Mouse (Mus musculus) activated CD4-positive, CD25-positive, alpha-beta regulatory T cell, adult 4 months (primary cell): Measurements from ENCODE around the gene Olfr191. TPM values are rescaled to one million over a fixed set of nuclear protein-coding genes. Genes with fewer than 3 reads are reported as not detected.
"Not testable (repeated sequence)": the region's sequence is repeated elsewhere in the genome, so short reads cannot be mapped to it uniquely, and the experiment has no call there.

ENCODE experiments used
- ATAC-seq: one replicate; pipeline ENCODE4 v1.8.0; 2017
- polyA plus RNA-seq, 2 experiments: library from polyadenylated mRNA; unstranded; fragments of 100-300 nt; shearing (Covaris generic); gene quantifications; one replicate each; pipeline ENCODE4 v1.2.1; 2017

The Olfr191 gene
- polyA plus RNA-seq: not detected

DNA sequence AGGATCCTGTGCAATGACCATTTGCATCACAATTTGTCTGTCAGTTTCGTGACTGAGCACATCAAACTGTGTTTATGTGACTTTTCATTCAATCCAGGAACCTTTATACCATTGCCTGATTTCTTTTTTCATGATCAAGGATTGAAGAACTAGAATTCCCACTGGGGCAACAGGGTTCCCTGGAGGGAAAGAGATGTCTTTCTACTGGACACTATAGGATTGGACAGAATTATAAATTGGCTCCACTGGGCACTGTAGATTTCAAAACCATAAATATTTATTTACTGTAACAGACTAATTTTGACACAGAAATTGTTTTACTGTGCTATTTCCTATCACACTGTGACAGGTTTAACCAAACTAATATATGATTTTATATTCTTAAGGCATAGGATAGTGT, at the start of gene Olfr191:
Gene Olfr191, minus strand, starts transcription at position 101 of the 400 bp plus-strand sequence.
- not testable (repeated sequence) for ATAC-seq

DNA sequence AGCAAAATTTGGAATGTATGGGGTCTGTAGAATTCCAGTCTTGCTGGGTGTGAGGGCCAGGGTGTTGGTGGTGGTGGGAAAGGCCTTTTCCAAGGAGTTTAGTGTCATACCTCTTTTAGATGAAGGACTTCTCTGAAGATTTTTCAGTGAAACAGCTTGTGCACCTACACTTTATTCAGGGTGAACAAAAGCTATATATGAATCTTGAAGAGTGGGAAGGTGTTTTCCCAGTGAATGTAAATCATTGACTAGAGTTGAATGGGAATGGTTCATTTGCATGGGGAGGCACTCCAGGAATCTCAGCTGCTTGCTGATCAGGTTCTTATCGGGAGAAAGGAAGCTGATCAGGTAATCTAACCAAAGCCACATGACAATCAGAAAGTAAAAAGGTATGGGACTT, 41.1 kb upstream of the Olfr191 start:
- no peak for ATAC-seq

DNA sequence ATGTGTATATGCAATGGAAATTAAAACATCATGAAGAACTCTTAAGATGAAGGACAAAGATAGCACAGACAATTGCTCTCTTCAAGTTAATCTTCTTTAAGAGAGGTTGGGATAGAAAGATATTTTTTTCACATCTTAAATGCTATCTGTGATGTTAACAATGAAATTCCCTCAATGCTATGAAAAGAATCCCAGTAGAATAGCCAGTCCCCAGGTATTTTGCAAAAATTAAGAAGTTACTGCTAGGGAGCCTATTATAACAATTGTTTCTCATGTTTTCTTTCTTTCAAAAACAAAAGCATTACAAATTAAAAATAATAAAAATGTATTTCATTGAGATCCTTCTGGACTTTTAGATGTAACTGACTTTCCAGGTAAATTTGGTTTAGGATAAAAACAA, 31.3 kb upstream of the Olfr191 start, which contains the start of gene Olfr194:
Gene Olfr194, minus strand, starts transcription at position 101 of the 400 bp plus-strand sequence.
- ATAC-seq: no peak

DNA sequence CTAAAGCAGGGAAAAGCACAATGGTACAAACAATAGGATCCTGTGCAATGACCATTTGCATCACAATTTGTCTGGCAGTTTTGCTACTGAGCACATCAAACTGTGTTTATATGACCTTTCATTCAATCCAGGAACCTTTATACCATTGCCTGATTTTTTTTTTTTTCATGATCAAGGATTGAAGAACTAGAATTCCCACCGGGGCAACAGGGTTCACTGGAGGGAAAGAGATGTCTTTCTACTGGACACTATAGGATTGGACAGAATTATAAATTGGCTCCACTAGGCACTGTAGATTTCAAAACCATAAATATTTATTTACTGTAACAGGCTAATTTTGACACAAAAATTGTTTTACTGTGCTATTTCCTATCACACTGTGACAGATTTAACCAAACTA, 22.2 kb upstream of the Olfr191 start, which contains the start of gene Olfr193:
Gene Olfr193, minus strand, starts transcription at position 101 of the 400 bp plus-strand sequence.
- no peak for ATAC-seq

DNA sequence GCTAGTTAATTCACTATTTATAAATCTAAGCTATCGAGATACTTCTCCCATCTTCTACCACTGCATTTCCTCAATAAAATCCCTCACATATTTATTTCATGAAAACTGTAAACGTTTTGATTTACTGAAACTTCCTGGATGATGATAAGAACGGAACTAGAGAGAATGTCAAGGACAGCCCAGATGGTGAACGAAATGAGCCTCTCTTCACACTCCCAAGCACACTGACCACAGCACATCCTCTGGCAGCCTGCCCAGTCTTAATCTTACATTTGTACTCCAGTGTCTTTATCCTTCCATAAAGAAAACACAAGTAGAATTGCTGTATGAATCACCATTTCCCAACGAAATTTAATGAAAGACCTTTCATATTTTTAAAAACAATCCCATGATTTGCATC, 18.9 kb upstream of the Olfr191 start:
- not testable (repeated sequence) for ATAC-seq

GRCm38 (mm10) chr16:59105312-59105711, 15.7 kb upstream of the Olfr191 start:
- ATAC-seq: no peak

- ATAC-seq: not testable (repeated sequence)
These were observed 8.5 kb downstream of the Olfr191 start for GRCm38 (mm10) chr16:59081113-59081512.

GRCm38 (mm10) chr16:59077905-59078304, 11.7 kb downstream of the Olfr191 start, which contains the start of gene Olfr190:
Gene Olfr190 (minus strand): TSS chr16:59078005.
- ATAC-seq: no peak

GRCm38 (mm10) chr16:59073520-59073919, 16.1 kb downstream of the Olfr191 start:
- no peak for ATAC-seq

- no peak for ATAC-seq
These were observed 17.9 kb downstream of the Olfr191 start for GRCm38 (mm10) chr16:59071755-59072154.

GRCm38 (mm10) chr16:59062411-59062810, 27.2 kb downstream of the Olfr191 start:
- not testable (repeated sequence) for ATAC-seq

GRCm38 (mm10) chr16:59049286-59049685, 40.3 kb downstream of the Olfr191 start:
- ATAC-seq: not testable (repeated sequence)

GRCm38 (mm10) chr16:59048860-59049259, 40.8 kb downstream of the Olfr191 start:
- no peak for ATAC-seq

DNA sequence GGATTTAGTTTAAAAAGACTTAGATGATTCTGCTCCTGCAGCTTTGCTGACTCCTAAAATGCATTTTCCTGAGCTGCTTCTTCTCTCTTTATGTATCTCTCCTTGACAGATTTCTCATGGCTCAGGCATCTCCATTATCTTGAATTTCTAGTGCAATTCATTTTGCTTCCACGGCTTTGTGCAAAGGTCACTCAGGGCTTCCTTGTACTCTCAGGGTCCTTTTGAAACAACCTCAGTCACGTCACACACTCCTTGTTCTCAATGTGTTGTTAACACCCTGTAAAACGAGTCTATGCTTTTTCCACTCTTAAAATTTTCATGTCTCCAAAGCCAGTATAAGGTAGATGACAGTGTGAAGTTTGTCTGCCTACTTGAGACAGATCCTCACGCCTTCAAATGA, 42.0 kb downstream of the Olfr191 start:
- ATAC-seq: no peak

GRCm38 (mm10) chr16:59045835-59046234, 43.8 kb downstream of the Olfr191 start:
- no peak for ATAC-seq

DNA sequence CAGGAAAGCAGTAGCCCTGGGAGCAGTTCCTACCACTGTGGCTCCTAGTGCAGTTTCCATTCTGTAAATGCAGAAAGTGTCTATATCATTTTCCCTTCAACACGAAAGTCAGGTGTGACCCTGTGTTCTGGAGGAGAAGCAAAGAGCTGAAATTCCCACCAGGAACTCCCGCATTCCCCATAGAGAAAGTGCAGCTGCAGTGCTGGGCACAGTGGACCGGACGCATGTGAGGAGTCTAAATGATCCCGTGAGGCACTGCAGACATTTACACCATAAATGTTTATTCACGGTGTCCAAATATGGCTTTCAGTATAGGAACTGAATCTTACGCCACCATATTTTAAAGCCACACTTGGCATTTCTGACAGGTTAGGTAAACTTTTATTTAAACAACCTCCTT, 49.9 kb downstream of the Olfr191 start, which contains the start of gene Olfr187:
Gene Olfr187, minus strand, starts transcription at position 58 of the 400 bp plus-strand sequence.
- ATAC-seq: no peak

Other genes with a start within 250 kb of the Olfr191 start
- not detected for gene Olfr177, start 215.1 kb downstream of the Olfr191 start, polyA plus RNA-seq
- not detected for gene Olfr178, start 197.8 kb downstream of the Olfr191 start, polyA plus RNA-seq
- not detected for gene Olfr181, start 161.1 kb downstream of the Olfr191 start, polyA plus RNA-seq
- gene Olfr180, start 160.4 kb downstream of the Olfr191 start, polyA plus RNA-seq: not detected
- under 1 TPM in 1 of 2 experiments, not detected in 1; 0.17 TPM for gene Olfr183, start 94.5 kb downstream of the Olfr191 start, polyA plus RNA-seq
- gene Olfr186, start 59.5 kb downstream of the Olfr191 start, polyA plus RNA-seq: under 1 TPM in 1 of 2 experiments, not detected in 1; 0.40 TPM
- not detected for gene Olfr187, start 50.1 kb downstream of the Olfr191 start, polyA plus RNA-seq
- not detected for gene Olfr190, start 11.8 kb downstream of the Olfr191 start, polyA plus RNA-seq
- not detected for gene Olfr193, start 22.1 kb upstream of the Olfr191 start, polyA plus RNA-seq
- not detected for gene Olfr194, start 31.2 kb upstream of the Olfr191 start, polyA plus RNA-seq
- not detected for gene Olfr195, start 57.2 kb upstream of the Olfr191 start, polyA plus RNA-seq
- not detected for gene Olfr196, start 80.6 kb upstream of the Olfr191 start, polyA plus RNA-seq
- not detected for gene Olfr198, start 113.7 kb upstream of the Olfr191 start, polyA plus RNA-seq
- gene Olfr199, start 129.9 kb upstream of the Olfr191 start, polyA plus RNA-seq: not detected
- not detected for gene Olfr201, start 182.8 kb upstream of the Olfr191 start, polyA plus RNA-seq
- under 1 TPM in 1 of 2 experiments, not detected in 1; 0.37 TPM for gene Olfr202, start 197.0 kb upstream of the Olfr191 start, polyA plus RNA-seq
- gene Olfr203, start 209.1 kb upstream of the Olfr191 start, polyA plus RNA-seq: not detected
- gene Olfr204, start 228.4 kb upstream of the Olfr191 start, polyA plus RNA-seq: not detected
- not detected for gene Olfr205, start 241.3 kb upstream of the Olfr191 start, polyA plus RNA-seq